Mouse (Mus musculus): ENCODE results near the gene Hspa1l.

DNA sequence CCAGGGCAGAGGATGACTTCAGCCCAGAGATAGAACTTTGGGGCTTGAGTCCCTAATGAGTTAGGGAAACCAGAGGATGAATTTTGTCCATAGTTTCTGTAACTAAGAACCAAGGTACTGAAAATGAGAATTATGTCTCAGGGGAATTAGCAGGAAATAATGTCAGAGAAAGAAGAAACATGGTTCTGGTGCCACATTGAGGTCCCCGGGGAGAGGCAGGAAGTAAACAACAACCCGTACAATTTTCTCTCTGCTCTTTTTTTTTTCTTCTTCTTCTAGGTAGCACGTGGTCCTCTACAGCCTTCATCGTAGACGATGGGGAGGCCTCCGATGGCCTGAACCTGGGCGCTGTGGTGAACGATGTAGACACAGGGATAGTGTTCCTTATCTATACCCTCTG, 40.2 kb upstream of the Hspa1l start:
- TF ChIP-seq CTCF (IDR thresholded peaks at IDR 0.05; ENCODE audit: insufficient read depth, low read depth, low read length) = no peak
- no peak for TF ChIP-seq POLR2A (IDR thresholded peaks at IDR 0.05; ENCODE audit: insufficient read depth, low read depth, low read length)
